Mouse (Mus musculus): ENCODE data around the gene Ifnk.

DNA sequence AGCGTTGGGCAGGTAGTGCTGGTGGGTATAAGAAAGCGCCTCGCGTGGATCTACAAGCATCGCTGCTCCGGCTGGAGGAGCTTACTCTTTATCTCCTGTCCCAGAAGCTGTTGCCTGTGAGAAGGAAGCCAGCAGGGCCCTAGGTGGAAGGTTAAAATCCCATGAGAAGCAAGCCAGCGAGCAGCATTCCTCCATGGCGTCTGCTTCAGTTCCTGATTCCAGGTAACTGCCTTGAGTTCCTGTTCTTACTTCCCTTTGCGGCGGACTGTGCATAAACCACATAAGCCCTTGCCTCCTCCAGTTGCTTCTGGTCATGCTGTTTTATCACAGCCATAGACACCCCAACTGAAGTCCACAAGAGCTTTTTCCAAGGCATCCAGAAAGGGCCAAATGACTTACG lies 6.0 kb downstream of the Ifnk start:
- no peak for TF ChIP-seq CTCF (IDR thresholded peaks at IDR 0.05; ENCODE audit: low read depth)
- TF ChIP-seq EP300 (IDR thresholded peaks at IDR 0.05; ENCODE audit: low read depth): no peak
